Mouse (Mus musculus) liver, postnatal 0 days (tissue): ENCODE data around the gene Dab1. TPM values are rescaled to one million over a fixed set of nuclear protein-coding genes. Genes with fewer than 3 reads are reported as not detected.

Experiments
- ATAC-seq: fragments of 200-750 bp; cut with Nextera tagmentation; 2 replicates; pipeline ENCODE4 v1.8.0; 2017; ENCODE audit warnings: mild to moderate bottlenecking, moderate library complexity
- DNase-seq: peaks from one replicate; pipeline ENCODE4 v3.0.0-alpha.2; 2016
- H3K27ac ChIP-seq: fragments of 300-500 bp; sonication (generic); 2 replicates; pipeline ENCODE4 v1.5.1; 2014; ENCODE audit warnings: antibody characterized with exemption, moderate library complexity, mild to moderate bottlenecking, low read depth
- H3K27me3 ChIP-seq: fragments of 300-500 bp; sonication (generic); 2 replicates; pipeline ENCODE4 v1.6.1; 2014; ENCODE audit warnings: low read length, control low read depth, mixed read lengths; ENCODE audit not compliant: insufficient read depth
- H3K36me3 ChIP-seq: fragments of 300-500 bp; sonication (generic); replicated peaks from 2 replicates; pipeline ENCODE4 v1.6.1; 2014; ENCODE audit warnings: mild to moderate bottlenecking, control low read depth, low read length, moderate library complexity, mixed read lengths; ENCODE audit not compliant: insufficient read depth
- H3K4me1 ChIP-seq: fragments of 300-500 bp; sonication (generic); 2 replicates; pipeline ENCODE4 v1.6.1; 2014; ENCODE audit warnings: antibody characterized with exemption, mild to moderate bottlenecking, control low read depth; ENCODE audit not compliant: insufficient read depth
- H3K4me2 ChIP-seq: fragments of 300-500 bp; sonication (generic); 2 replicates; pipeline ENCODE4 v1.6.1; 2014; ENCODE audit warnings: low read depth, mild to moderate bottlenecking, low read length, moderate library complexity, mixed read lengths
- H3K4me3 ChIP-seq: fragments of 300-500 bp; sonication (generic); 2 replicates; pipeline ENCODE4 v1.5.1; 2014; ENCODE audit warnings: low read depth, low read length
- H3K9ac ChIP-seq: fragments of 300-500 bp; sonication (generic); replicated peaks from 2 replicates; pipeline ENCODE4 v1.6.1; 2014; ENCODE audit warnings: mild to moderate bottlenecking, moderate library complexity
- H3K9me3 ChIP-seq: fragments of 300-500 bp; sonication (generic); 2 replicates; pipeline ENCODE4 v1.6.1; 2016; ENCODE audit warnings: mild to moderate bottlenecking, control low read depth, low read length, mixed read lengths
- CTCF ChIP-seq: sonication (generic); IDR thresholded peaks from 2 replicates; pipeline ENCODE4 v1.5.1; 2016; ENCODE audit warnings: antibody characterized with exemption, low read depth
- EP300 ChIP-seq: IDR thresholded peaks from 2 replicates; pipeline ENCODE4 v1.6.1; 2016; ENCODE audit warnings: antibody characterized with exemption, low read depth, mild to moderate bottlenecking
- WGBS: fragments of 180-500 bp; shearing (Covaris S2); extraction: QIAGEN DNeasy Blood & Tissue Kit; methylation state at CpG from one replicate; pipeline ENCODE4 v1.1.7; 2014; ENCODE audit not compliant: insufficient replicate concordance; 5-methylcytosine and 5-hydroxymethylcytosine counted together
- polyA plus RNA-seq: library from polyadenylated mRNA; unstranded; fragments of >200 nt; fragmentation: Nextera tagmentation; extraction: Ambion mirVana; gene quantifications from 2 replicates; pipeline ENCODE4 v1.2.1, GENCODE M21; 2015

Gene Dab1
- polyA plus RNA-seq, 1 experiment from 2014 or later = 1.1 TPM

GRCm38 (mm10) chr4:103781398-103781797 lies 162.2 kb downstream of the Dab1 start:
- Histone ChIP-seq H3K4me3 (no peak overlapping the region), H3K4me1 (no peaks in the 10 kb centered on the region), H3K9ac (no peak overlapping the region), H3K9me3 (no peaks in the 10 kb centered on the region), H3K4me2 (no peak overlapping the region), H3K27ac (no peak overlapping the region), H3K27me3 (no peaks in the 10 kb centered on the region), H3K36me3 (no peaks in the 10 kb centered on the region)
- TF ChIP-seq EP300 = no peak
- TF ChIP-seq CTCF = no peak
- WGBS = 61% methylated on average over 4 of the region's 4 CpGs
- DNase-seq (no peak), ATAC-seq (no peak)

GRCm38 (mm10) chr4:103783561-103784247 lies 164.5 kb downstream of the Dab1 start:
- Histone ChIP-seq H3K4me3 (no peak overlapping the region), H3K4me2 (no peak overlapping the region), H3K27ac (no peak overlapping the region), H3K36me3 (no peaks in the 10 kb centered on the region), H3K9ac (no peak overlapping the region), H3K27me3 (no peaks in the 10 kb centered on the region), H3K9me3 (no peaks in the 10 kb centered on the region), H3K4me1 (no peaks in the 10 kb centered on the region)
- no peak for DNase-seq
- 77% methylated on average over 7 of the region's 7 CpGs for WGBS
- TF ChIP-seq EP300 (no peak), CTCF (no peak)
- ATAC-seq = no peak

- Histone ChIP-seq H3K36me3 (no peaks in the 10 kb centered on the region), H3K4me3 (no peak overlapping the region), H3K9me3 (no peaks in the 10 kb centered on the region), H3K27ac (no peak overlapping the region), H3K4me2 (no peak overlapping the region), H3K27me3 (no peaks in the 10 kb centered on the region), H3K9ac (no peak overlapping the region), H3K4me1 (no peaks in the 10 kb centered on the region)
- DNase-seq (no peak), ATAC-seq (no peak)
- 64% methylated on average over 8 of the region's 8 CpGs for WGBS
- TF ChIP-seq EP300 (no peak), CTCF (no peak)
Measured at GRCm38 (mm10) chr4:103793589-103794312, 174.6 kb downstream of the Dab1 start.

DNA sequence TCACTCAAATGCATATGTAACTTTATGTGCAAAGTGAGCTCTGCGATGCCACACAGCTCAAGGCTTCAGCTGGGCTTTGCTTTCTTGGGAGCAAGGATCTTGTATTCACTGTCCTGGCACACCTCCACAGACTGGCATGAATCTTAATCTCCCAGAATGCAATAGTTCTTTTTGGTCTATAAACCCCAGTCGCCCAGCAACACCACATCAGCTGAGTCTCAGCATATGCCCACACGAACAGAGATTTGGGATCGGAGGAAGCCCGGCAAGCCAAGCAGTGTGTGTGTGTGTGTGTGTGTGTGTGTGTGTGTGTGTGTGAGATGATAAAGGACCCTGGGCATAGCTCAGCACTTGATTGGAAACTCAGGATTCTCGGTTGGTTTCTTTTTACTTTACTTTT lies 177.3 kb downstream of the Dab1 start:
- H3K4me1 ChIP-seq = no peaks in the 10 kb centered on the region
- no peaks in the 10 kb centered on the region for H3K9me3 ChIP-seq

GRCm38 (mm10) chr4:103802439-103802838 lies 183.3 kb downstream of the Dab1 start:
- H3K9me3 ChIP-seq = no peaks in the 10 kb centered on the region
- no peak overlapping the region for H3K4me2 ChIP-seq
- no peak for DNase-seq
- no peak overlapping the region for H3K4me3 ChIP-seq
- TF ChIP-seq CTCF = no peak
- no peak for TF ChIP-seq EP300
- ATAC-seq = no peak
- no peaks in the 10 kb centered on the region for H3K36me3 ChIP-seq
- 79% methylated on average over 4 of the region's 4 CpGs for WGBS
- H3K27ac ChIP-seq = no peak overlapping the region
- H3K4me1 ChIP-seq = no peaks in the 10 kb centered on the region
- no peaks in the 10 kb centered on the region for H3K27me3 ChIP-seq
- no peak overlapping the region for H3K9ac ChIP-seq

More for the DNA sequence above, 177.3 kb downstream of the Dab1 start:
- Histone ChIP-seq H3K4me2 (no peak overlapping the region), H3K27ac (no peak overlapping the region), H3K9ac (no peak overlapping the region), H3K36me3 (no peaks in the 10 kb centered on the region), H3K4me3 (no peak overlapping the region), H3K27me3 (no peaks in the 10 kb centered on the region)
- WGBS = 68% methylated on average over 6 of the region's 6 CpGs
- no peak for DNase-seq
- ATAC-seq = no peak
- TF ChIP-seq EP300 = no peak
- TF ChIP-seq CTCF = no peak

DNA sequence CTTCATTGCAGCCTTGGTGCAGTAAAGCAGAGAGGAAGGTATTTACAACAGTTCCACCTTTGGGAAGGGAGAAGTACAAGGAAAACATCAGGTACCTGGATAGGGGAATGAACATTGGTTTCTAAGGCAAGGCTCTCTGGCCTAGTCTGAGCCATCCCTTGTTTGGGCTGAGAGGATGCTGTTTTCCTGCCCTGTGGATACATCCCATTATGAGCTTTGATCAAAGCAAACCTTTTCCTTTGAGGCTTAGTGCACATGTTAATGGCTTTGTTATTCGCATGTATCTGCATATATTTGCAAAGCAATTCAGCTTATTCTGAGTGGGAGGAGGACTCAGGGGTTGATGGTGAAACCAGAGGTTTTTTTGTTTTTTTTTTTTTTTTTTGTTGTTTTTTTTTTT lies 185.3 kb downstream of the Dab1 start:
- no peaks in the 10 kb centered on the region for H3K27me3 ChIP-seq
- no peak for ATAC-seq
- H3K9me3 ChIP-seq = no peaks in the 10 kb centered on the region
- DNase-seq = no peak
- no peak overlapping the region for H3K9ac ChIP-seq
- WGBS = 39% methylated on average over 1 of the region's 1 CpGs
- no peak overlapping the region for H3K4me3 ChIP-seq
- no peaks in the 10 kb centered on the region for H3K36me3 ChIP-seq
- H3K4me2 ChIP-seq = no peak overlapping the region
- no peak for TF ChIP-seq CTCF
- TF ChIP-seq EP300 = no peak
- H3K4me1 ChIP-seq = no peaks in the 10 kb centered on the region
- no peak overlapping the region for H3K27ac ChIP-seq
